Mouse (Mus musculus) liver, embryonic 11.5 days (tissue): ENCODE data around the gene Rps15. TPM values are rescaled to one million over a fixed set of nuclear protein-coding genes. Genes with fewer than 3 reads are reported as not detected.

Source experiments
- ATAC-seq: fragments of 200-750 bp; cut with Nextera tagmentation; replicated peaks from 2 replicates; pipeline ENCODE4 v1.8.0; 2017; ENCODE audit warnings: moderate number of reproducible peaks, mild to moderate bottlenecking, moderate TSS enrichment, moderate library complexity; ENCODE audit not compliant: low FRiP score
- DNase-seq: peaks from one replicate; pipeline ENCODE4 v3.0.0-alpha.2; 2017; ENCODE audit warnings: low spot score
- H3K27ac ChIP-seq: fragments of 300-500 bp; sonication (generic); 2 replicates; pipeline ENCODE4 v1.5.1; 2014; ENCODE audit warnings: mild to moderate bottlenecking, low read depth, low read length, control low read depth
- H3K27me3 ChIP-seq: fragments of 300-500 bp; sonication (generic); replicated peaks from 2 replicates; pipeline ENCODE4 v1.6.1; 2014; ENCODE audit warnings: low read length, mixed read lengths; ENCODE audit not compliant: control insufficient read depth, insufficient read depth
- H3K36me3 ChIP-seq: fragments of 300-500 bp; sonication (generic); 2 replicates; pipeline ENCODE4 v1.6.1; 2014; ENCODE audit warnings: mild to moderate bottlenecking, low read length, moderate library complexity, mixed read lengths; ENCODE audit not compliant: control insufficient read depth, insufficient read depth
- H3K4me1 ChIP-seq: fragments of 300-500 bp; sonication (generic); replicated peaks from 2 replicates; pipeline ENCODE4 v1.6.1; 2014; ENCODE audit warnings: low read length, mixed read lengths; ENCODE audit not compliant: control insufficient read depth, insufficient read depth
- H3K4me2 ChIP-seq: fragments of 300-500 bp; sonication (generic); 2 replicates; pipeline ENCODE4 v1.6.1; 2014; ENCODE audit warnings: mild to moderate bottlenecking, control low read depth, moderate library complexity
- H3K4me3 ChIP-seq: fragments of 300-500 bp; sonication (generic); 2 replicates; pipeline ENCODE4 v1.5.1; 2014; ENCODE audit warnings: low read depth, low read length, control low read depth
- H3K9ac ChIP-seq: fragments of 300-500 bp; sonication (generic); 2 replicates; pipeline ENCODE4 v1.6.1; 2014; ENCODE audit warnings: low read depth, low read length, control low read depth
- H3K9me3 ChIP-seq: fragments of 300-500 bp; sonication (generic); 2 replicates; pipeline ENCODE4 v1.6.1; 2016; ENCODE audit warnings: low read length, inconsistent platforms, mixed read lengths; ENCODE audit not compliant: control insufficient read depth
- WGBS: fragments of 180-500 bp; shearing (Covaris S2); extraction: QIAGEN DNeasy Blood & Tissue Kit; methylation state at CpG from one replicate; pipeline ENCODE4 v1.1.7; 2014; 5-methylcytosine and 5-hydroxymethylcytosine counted together
- polyA plus RNA-seq: library from polyadenylated mRNA; unstranded; fragments of >200 nt; fragmentation: Nextera tagmentation; extraction: Ambion mirVana; gene quantifications from 2 replicates; pipeline ENCODE4 v1.2.1, GENCODE M21; 2014

Rps15 gene
- polyA plus RNA-seq, 1 experiment from 2014 or later = 1,408 TPM

DNA sequence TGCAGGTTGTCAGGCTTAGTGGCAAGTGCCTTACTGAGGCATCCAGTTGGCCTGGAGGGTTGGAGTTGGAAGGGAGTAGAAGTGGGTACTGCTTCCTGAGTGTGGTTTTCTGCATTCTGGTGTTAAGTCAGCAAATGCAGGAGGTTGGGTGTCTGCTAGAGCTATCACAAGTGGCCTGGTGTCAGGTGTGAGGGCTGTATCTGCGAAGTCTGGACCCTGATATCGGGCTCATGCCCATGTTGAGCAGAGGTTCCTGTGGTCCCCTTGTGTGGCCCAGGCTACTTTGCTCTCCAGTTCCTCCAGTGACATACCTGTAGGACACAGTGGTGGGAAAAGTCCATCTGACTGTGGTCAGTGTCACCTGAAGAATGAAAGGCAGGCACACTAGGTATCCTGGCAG, 22.2 kb upstream of the Rps15 start:
- WGBS = 65% methylated on average over 2 of the region's 2 CpGs
- Histone ChIP-seq H3K9ac (peak overlapping the region; percentile 53), H3K27ac (peak overlapping the region; percentile 88), H3K27me3 (no peaks in the 10 kb centered on the region), H3K4me2 (peak overlapping the region; percentile 58), H3K4me1 (peaks cover 68% of the 10 kb centered on the region), H3K36me3 (peaks cover 21% of the 10 kb centered on the region), H3K9me3 (no peaks in the 10 kb centered on the region), H3K4me3 (peak overlapping the region; percentile 16; the same call in 1 of the 2 replicates)
- ATAC-seq (0 out of 2 replicates have a peak, but pooled peaks have one; percentile 35), DNase-seq (no peak)

DNA sequence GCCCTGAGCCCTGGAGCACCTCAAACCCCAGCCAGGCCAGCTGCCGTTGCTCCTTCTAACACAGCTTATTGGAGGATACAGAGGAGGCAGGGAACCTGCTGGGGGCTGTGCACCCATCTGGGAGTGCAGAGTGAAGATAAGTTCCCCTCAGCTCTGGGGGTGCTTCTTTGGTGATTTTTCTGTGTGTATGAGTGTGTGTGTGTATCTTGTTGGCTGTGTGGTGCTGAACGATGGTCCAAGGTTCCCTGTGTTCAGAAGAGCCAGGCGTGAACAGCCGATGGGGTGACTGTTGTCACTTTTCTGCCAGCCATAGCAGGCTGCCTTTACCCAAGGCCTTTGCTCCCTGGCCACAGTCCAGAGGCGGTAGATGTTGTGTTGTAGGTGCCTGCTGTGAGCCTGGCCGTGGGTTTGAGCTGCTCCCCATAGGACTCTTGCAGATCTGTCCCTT, 21.5 kb upstream of the Rps15 start:
- DNase-seq (no peak), ATAC-seq (peak; percentile 84)
- H3K4me2 ChIP-seq = peak overlapping the region; percentile 58
- H3K4me3 ChIP-seq = peak overlapping the region; percentile 16; the same call in 1 of the 2 replicates
- peak overlapping the region; percentile 88 for H3K27ac ChIP-seq
- H3K4me1 ChIP-seq = peaks cover 66% of the 10 kb centered on the region
- 47% methylated on average over 6 of the region's 6 CpGs for WGBS
- H3K9ac ChIP-seq = peak overlapping the region; percentile 53
- no peaks in the 10 kb centered on the region for H3K27me3 ChIP-seq
- peaks cover 24% of the 10 kb centered on the region for H3K36me3 ChIP-seq
- no peaks in the 10 kb centered on the region for H3K9me3 ChIP-seq

DNA sequence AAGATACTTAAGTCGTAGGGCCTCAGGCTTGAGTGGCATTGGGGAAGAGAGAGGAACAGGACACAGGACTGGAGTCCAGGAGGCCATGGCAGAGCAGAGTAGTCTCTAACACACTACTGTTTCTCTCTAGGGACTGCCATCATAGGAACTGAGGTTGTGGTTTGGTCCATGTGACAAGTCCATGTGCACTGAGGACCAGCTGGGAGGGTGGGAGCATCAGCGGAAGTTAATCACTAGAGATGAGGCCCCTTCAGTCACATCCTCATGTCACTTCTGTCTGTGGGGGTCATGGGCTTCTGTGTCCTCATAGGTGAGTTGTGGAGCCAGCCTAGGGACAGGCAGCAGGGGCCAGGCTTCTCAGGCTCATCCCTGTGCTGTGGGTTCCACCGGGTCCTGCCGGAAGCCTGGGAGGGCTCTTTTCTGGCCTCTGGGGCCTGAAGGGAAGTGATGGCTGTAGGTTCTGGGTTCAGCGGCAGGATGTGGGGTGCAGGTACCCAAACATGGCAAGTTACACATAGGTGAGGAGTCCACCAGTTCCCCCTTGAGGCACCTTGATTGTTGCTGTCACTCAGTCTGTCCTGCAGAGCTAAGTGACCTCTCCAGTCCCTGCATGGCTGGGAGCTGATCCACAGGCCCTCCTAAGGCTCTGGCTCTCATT, 20.9 kb upstream of the Rps15 start:
- Histone ChIP-seq H3K4me3 (peak overlapping the region; percentile 16), H3K27ac (peak overlapping the region; percentile 88), H3K9ac (peak overlapping the region; percentile 53), H3K36me3 (peaks cover 29% of the 10 kb centered on the region), H3K4me2 (peak overlapping the region; percentile 58), H3K27me3 (no peaks in the 10 kb centered on the region), H3K4me1 (peaks cover 60% of the 10 kb centered on the region), H3K9me3 (no peaks in the 10 kb centered on the region)
- ATAC-seq (no peak), DNase-seq (no peak)
- WGBS = 67% methylated on average over 5 of the region's 5 CpGs

DNA sequence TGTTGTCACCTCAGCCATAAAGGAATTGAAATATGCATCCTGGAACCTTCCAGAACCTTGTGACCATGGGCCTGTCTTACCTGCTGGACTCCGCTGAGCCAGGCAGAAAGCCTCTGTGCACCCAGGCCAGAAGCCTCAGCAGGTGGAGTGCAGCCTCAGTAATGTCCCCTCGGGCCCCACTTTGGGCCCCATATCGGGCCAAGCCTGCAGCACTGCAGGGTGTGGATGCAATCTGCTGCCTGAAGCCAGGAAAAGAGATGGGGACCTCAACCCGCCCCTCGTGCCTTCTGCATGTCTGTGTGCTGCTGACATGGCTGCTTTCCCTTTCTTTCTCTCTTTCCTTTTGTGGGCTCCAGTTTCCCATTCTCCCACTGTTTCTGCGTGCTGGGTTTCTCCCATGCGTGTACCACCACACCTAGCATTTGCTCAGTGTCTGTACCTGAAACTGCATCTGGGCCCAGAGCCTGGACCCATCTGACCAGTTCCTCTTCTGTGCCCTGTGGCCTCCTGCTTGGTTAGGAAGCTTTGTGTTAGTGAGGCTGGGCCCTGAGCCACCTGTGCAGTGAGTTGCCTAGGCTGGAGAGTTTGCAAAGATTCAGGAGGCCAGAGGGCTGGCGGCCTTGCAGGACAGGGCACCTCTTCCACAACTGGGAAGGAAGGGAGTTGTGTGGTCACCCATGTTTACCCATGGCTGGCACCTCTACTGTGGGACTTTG, 20.2 kb upstream of the Rps15 start:
- no peaks in the 10 kb centered on the region for H3K9me3 ChIP-seq
- H3K4me1 ChIP-seq = peaks cover 53% of the 10 kb centered on the region
- H3K4me2 ChIP-seq = peak overlapping the region; percentile 58
- peak overlapping the region; percentile 88 for H3K27ac ChIP-seq
- DNase-seq (no peak), ATAC-seq (peak; percentile 53)
- WGBS = 81% methylated on average over 8 of the region's 8 CpGs
- H3K27me3 ChIP-seq = no peaks in the 10 kb centered on the region
- peak overlapping the region; percentile 29 for H3K4me3 ChIP-seq
- H3K36me3 ChIP-seq = peaks cover 32% of the 10 kb centered on the region
- peak overlapping the region; percentile 53 for H3K9ac ChIP-seq

DNA sequence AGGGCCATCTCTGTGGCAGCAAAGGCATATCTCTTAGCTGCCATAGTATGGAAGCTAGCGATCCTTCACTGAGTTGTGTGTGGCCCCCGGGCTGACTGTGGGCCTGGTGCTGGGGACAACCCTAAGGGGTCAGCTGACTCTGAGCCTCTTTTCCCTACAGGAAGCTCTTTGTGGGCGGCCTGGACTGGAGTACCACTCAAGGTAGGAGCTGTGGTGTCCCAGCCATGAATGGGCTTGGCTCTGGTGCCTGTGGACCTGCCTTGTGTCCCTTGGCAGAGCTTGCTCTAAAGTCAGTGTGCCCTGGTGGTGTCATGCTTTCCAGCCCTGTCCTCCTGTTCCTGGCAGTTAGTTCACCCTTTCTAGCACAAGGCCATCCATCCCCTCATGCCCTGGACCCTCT, 18.4 kb upstream of the Rps15 start:
- Histone ChIP-seq H3K36me3 (peaks cover 42% of the 10 kb centered on the region), H3K9me3 (no peaks in the 10 kb centered on the region), H3K4me2 (no peak overlapping the region), H3K4me1 (peaks cover 36% of the 10 kb centered on the region), H3K27me3 (no peaks in the 10 kb centered on the region), H3K9ac (no peak overlapping the region), H3K4me3 (no peak overlapping the region), H3K27ac (no peak overlapping the region)
- DNase-seq (no peak), ATAC-seq (no peak)
- 80% methylated on average over 3 of the region's 3 CpGs for WGBS

DNA sequence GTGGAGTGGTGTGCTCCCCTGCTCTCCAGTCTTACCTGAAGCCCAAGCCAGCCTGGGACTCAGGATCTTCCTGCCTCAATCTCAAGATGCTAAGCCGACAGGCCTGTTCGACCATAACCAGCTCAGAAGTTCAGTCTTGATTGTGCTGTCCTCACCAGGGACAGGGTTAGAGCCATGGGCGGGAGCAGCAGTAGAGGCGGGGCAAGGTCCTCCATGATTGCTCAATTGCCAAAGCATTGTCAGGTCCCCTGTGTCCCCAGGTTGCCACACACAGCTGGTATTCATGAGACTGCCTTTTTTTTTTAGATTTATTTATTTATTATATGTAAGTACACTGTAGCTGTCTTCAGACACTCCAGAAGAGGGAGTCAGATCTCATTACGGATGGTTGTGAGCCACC, 16.0 kb upstream of the Rps15 start:
- no peak overlapping the region for H3K4me2 ChIP-seq
- H3K27ac ChIP-seq = no peak overlapping the region
- H3K27me3 ChIP-seq = no peaks in the 10 kb centered on the region
- 83% methylated on average over 5 of the region's 5 CpGs for WGBS
- DNase-seq = no peak
- no peaks in the 10 kb centered on the region for H3K9me3 ChIP-seq
- H3K36me3 ChIP-seq = peaks cover 62% of the 10 kb centered on the region
- H3K4me3 ChIP-seq = no peak overlapping the region
- no peak for ATAC-seq
- peaks cover 15% of the 10 kb centered on the region for H3K4me1 ChIP-seq
- no peak overlapping the region for H3K9ac ChIP-seq

DNA sequence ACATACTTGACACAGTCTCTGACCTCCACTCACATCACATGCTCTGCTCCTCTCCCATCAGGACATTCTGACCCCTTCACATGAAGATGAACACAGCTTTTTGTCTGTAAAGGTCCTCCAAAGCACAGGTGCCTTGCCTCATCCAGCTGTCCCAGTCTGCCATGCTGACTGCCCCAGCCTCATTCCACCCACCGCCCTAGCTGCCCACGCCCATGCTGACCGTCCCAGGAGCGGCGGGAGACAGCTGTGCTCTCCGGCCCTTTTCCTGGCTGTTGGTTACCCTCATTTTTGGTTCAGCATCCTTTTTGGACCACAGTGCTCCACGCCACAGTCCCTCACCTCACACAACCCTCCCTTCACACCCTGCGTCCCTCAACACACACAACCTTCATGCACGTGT, 13.9 kb upstream of the Rps15 start:
- Histone ChIP-seq H3K4me3 (no peak overlapping the region), H3K27me3 (no peaks in the 10 kb centered on the region), H3K4me2 (no peak overlapping the region), H3K36me3 (peaks cover 76% of the 10 kb centered on the region), H3K9me3 (no peaks in the 10 kb centered on the region), H3K27ac (no peak overlapping the region), H3K9ac (no peak overlapping the region), H3K4me1 (peaks cover 3% of the 10 kb centered on the region; the same call in 1 of the 2 replicates)
- ATAC-seq = no peak
- DNase-seq = no peak
- WGBS = 95% methylated on average over 9 of the region's 9 CpGs

DNA sequence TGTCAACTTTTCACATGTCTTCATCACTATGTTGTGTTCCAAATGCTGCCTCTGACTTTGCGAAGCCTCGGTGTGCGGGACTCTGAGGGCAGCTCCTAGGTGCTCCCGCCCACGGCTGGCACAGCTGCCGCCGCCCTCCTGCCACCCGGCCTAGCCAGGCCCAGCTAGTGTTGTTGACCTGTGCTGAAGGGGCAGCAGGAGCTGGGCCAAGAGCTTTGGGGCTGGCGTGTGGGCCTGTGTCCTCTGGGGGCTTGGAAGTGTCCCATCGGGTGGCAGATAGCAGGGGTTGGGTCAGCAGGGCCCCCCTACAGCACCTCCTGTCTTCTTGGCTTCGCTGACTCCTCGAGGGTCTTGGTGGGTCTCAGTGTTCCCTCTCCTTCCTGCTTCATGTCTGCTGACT, 13.0 kb upstream of the Rps15 start:
- H3K27ac ChIP-seq = no peak overlapping the region
- no peak overlapping the region for H3K4me3 ChIP-seq
- no peak overlapping the region for H3K4me2 ChIP-seq
- no peak for DNase-seq
- no peaks in the 10 kb centered on the region; the same call in 1 of the 2 replicates for H3K4me1 ChIP-seq
- H3K9ac ChIP-seq = no peak overlapping the region
- H3K36me3 ChIP-seq = peaks cover 79% of the 10 kb centered on the region
- no peaks in the 10 kb centered on the region for H3K27me3 ChIP-seq
- H3K9me3 ChIP-seq = no peaks in the 10 kb centered on the region
- ATAC-seq = no peak
- 90% methylated on average over 12 of the region's 12 CpGs for WGBS
